Mouse (Mus musculus) hindbrain, embryonic 15.5 days (tissue): ENCODE measurements around the gene Traf2. TPM values are rescaled to one million over a fixed set of nuclear protein-coding genes. Genes with fewer than 3 reads are reported as not detected.

ENCODE experiments used
- ATAC-seq: fragments of 200-750 bp; cut with Nextera tagmentation; 2 replicates; pipeline ENCODE4 v1.8.0; 2017; ENCODE audit warnings: low read depth, moderate number of reproducible peaks, moderate TSS enrichment; ENCODE audit not compliant: low FRiP score
- H3K27ac ChIP-seq: fragments of 300-500 bp; sonication (generic); replicated peaks from 2 replicates; pipeline ENCODE4 v1.5.1; 2015; ENCODE audit warnings: mild to moderate bottlenecking, inconsistent platforms
- H3K27me3 ChIP-seq: fragments of 300-500 bp; sonication (generic); 2 replicates; pipeline ENCODE4 v1.6.1; 2015; ENCODE audit warnings: control low read depth, inconsistent platforms
- H3K36me3 ChIP-seq: fragments of 300-500 bp; sonication (generic); 2 replicates; pipeline ENCODE4 v1.6.1; 2015; ENCODE audit warnings: control low read depth, inconsistent platforms
- H3K4me1 ChIP-seq: fragments of 300-500 bp; sonication (generic); replicated peaks from 2 replicates; pipeline ENCODE4 v1.6.1; 2015; ENCODE audit warnings: control low read depth, inconsistent platforms
- H3K4me2 ChIP-seq: fragments of 300-500 bp; sonication (generic); 2 replicates; pipeline ENCODE4 v1.6.1; 2015; ENCODE audit warnings: moderate library complexity, mild to moderate bottlenecking, inconsistent platforms
- H3K4me3 ChIP-seq: fragments of 300-500 bp; sonication (generic); 2 replicates; pipeline ENCODE4 v1.5.1; 2015; ENCODE audit warnings: mild to moderate bottlenecking, inconsistent platforms
- H3K9ac ChIP-seq: fragments of 300-500 bp; sonication (generic); 2 replicates; pipeline ENCODE4 v1.6.1; 2015; ENCODE audit warnings: inconsistent platforms
- H3K9me3 ChIP-seq: fragments of 300-500 bp; sonication (generic); 2 replicates; pipeline ENCODE4 v1.6.1; 2016; ENCODE audit warnings: control low read depth, inconsistent platforms
- WGBS: fragments of 180-500 bp; shearing (Covaris S2); methylation state at CpG from one replicate; pipeline ENCODE4 v1.1.7; 2015; 5-methylcytosine and 5-hydroxymethylcytosine counted together
- polyA plus RNA-seq: library from polyadenylated mRNA; unstranded; fragments of >200 nt; fragmentation: Nextera tagmentation; extraction: Ambion mirVana; gene quantifications from 2 replicates; pipeline ENCODE4 v1.2.1, GENCODE M21; 2015

Gene Traf2
- polyA plus RNA-seq, 1 experiment from 2014 or later = 16.5 TPM

DNA sequence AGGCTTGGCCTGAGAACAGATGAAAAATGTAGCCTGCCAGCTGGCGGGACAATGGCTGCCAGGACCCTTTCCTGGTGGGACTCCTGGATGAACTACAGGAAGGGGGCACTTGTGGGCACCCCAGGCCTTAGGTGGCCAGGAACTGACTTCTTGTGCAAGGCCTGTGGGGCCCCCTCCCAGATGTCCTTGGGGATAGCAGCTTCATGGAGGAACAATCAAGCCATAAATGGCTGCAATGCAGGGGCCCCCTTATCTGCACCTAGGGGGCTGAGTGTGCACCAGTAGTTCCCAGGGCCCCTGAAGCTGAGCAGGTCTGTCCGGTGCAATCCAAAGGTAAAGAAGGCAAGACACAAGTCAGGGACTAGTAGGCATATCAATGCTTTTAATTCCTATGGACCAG, 26.3 kb upstream of the Traf2 start:
- H3K27ac ChIP-seq = no peak overlapping the region
- H3K9ac ChIP-seq = no peak overlapping the region
- ATAC-seq = no peak
- peak overlapping the region; percentile 73; the same call in 1 of the 2 replicates for H3K4me2 ChIP-seq
- WGBS = 91% methylated on average over 2 of the region's 2 CpGs
- peaks cover 35% of the 10 kb centered on the region for H3K4me1 ChIP-seq
- H3K9me3 ChIP-seq = no peaks in the 10 kb centered on the region
- H3K27me3 ChIP-seq = peaks cover 22% of the 10 kb centered on the region
- H3K36me3 ChIP-seq = peaks cover 7% of the 10 kb centered on the region; the same call in 1 of the 2 replicates
- H3K4me3 ChIP-seq = no peak overlapping the region

DNA sequence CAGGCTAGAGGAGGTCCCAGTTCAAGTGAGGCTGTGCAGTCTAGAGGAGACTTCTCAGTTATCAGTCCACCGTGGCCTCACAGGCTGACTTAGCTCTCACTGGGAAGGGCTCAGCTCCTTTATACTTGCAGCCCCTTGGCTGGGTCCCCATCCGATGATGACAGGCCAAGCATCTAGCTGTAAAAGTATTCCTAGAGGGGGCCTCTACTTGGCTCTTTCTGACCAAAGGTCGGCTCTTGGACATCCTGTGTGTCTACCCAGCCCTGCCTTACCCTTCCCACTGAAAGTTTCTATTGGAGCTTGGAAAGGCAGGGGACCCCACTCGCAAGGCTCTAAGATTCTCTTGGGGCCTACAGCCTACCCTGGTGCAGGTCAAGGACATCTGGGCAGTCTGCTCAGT, 24.5 kb upstream of the Traf2 start:
- H3K9ac ChIP-seq = no peak overlapping the region
- no peak for ATAC-seq
- whole genome bisulfite sequencing = 93% methylated on average over 4 of the region's 4 CpGs
- peaks cover 24% of the 10 kb centered on the region for H3K4me1 ChIP-seq
- H3K27me3 ChIP-seq = peaks cover 3% of the 10 kb centered on the region
- H3K4me2 ChIP-seq = no peak overlapping the region
- peaks cover 3% of the 10 kb centered on the region; the same call in 1 of the 2 replicates for H3K36me3 ChIP-seq
- no peak overlapping the region for H3K27ac ChIP-seq
- no peaks in the 10 kb centered on the region for H3K9me3 ChIP-seq
- no peak overlapping the region for H3K4me3 ChIP-seq

DNA sequence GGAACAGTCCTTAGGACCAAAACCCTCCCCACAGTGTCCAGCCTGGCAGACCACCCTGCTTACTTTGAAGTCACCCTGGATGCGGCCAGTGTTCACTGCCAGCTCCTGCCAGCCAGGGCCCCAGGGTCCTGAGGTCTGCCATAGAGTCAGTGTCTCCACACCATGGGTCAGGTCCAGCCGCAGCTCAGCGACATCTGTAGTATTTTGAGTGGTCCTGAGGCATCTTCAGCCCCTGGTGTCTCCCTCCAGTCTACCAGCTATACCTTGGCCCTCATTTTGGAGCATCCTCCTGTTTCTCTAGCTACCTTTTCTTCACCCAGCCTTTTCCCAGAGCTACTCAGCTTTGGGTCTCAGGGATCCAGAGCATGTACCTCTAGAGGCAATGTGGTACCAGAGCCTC, 22.6 kb upstream of the Traf2 start:
- 97% methylated on average over 3 of the region's 3 CpGs for WGBS
- ATAC-seq = no peak

DNA sequence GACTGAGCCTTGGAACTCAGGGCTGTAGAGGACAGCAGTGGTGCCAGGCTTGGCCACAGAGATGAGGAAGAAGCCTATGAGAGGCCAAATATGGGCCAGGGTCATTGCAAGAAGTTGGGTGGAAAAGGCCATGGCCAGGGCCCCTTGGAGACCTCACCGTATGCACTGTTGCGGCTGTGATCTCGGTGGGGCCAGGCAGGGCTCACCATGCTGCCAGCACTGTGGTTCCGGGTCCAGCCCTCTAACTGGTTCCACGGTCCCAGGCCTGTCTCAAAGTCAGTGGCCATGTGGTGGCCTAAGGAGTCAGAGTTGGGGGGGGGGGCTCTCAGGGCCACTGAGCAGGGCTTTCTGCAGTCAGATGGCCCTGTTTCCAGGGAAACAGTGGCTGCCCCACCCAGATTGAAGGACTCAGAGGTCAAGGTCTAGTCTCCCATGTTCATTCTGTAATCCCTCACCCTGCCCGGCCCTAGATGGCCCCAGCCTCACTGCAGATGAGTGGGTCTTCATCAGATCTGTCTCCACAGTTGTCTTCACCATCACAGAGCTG, 21.8 kb upstream of the Traf2 start:
- no peak for ATAC-seq
- H3K9ac ChIP-seq = no peak overlapping the region
- H3K4me3 ChIP-seq = no peak overlapping the region
- H3K4me2 ChIP-seq = no peak overlapping the region
- H3K27ac ChIP-seq = no peak overlapping the region
- H3K4me1 ChIP-seq = peaks cover 9% of the 10 kb centered on the region
- H3K9me3 ChIP-seq = no peaks in the 10 kb centered on the region
- peaks cover 7% of the 10 kb centered on the region for H3K36me3 ChIP-seq
- no peaks in the 10 kb centered on the region for H3K27me3 ChIP-seq
- 89% methylated on average over 6 of the region's 6 CpGs for WGBS

More for the DNA sequence above, 22.6 kb upstream of the Traf2 start:
- Histone ChIP-seq H3K9ac (no peak overlapping the region), H3K4me3 (no peak overlapping the region), H3K36me3 (peaks cover 3% of the 10 kb centered on the region), H3K27me3 (no peaks in the 10 kb centered on the region), H3K9me3 (no peaks in the 10 kb centered on the region), H3K4me1 (peaks cover 16% of the 10 kb centered on the region), H3K27ac (no peak overlapping the region), H3K4me2 (no peak overlapping the region)

DNA sequence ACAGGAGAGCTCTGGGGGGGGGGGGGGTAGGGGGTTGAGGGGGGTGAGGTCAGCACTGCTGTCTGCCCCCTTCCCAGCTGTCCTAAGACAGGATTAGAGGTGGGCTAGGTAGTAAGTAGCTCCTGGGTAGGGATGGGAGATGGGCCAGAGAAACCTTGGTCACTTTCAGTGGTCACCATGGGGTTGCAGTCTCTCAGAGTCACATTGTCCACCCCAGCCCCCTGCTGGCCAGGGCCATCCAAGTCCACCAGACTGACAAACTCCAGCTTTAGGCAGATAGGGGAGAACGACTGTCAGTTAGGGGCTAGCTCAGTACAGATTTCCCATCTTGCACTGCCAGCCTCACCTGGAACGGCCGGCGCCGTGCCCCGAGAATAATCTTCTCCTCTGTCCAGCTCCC, 19.8 kb upstream of the Traf2 start:
- Histone ChIP-seq H3K27me3 (no peaks in the 10 kb centered on the region), H3K4me1 (no peaks in the 10 kb centered on the region), H3K9me3 (no peaks in the 10 kb centered on the region), H3K4me3 (no peak overlapping the region), H3K9ac (no peak overlapping the region), H3K36me3 (peaks cover 27% of the 10 kb centered on the region), H3K4me2 (no peak overlapping the region), H3K27ac (no peak overlapping the region)
- 87% methylated on average over 6 of the region's 6 CpGs for WGBS
- ATAC-seq = no peak

DNA sequence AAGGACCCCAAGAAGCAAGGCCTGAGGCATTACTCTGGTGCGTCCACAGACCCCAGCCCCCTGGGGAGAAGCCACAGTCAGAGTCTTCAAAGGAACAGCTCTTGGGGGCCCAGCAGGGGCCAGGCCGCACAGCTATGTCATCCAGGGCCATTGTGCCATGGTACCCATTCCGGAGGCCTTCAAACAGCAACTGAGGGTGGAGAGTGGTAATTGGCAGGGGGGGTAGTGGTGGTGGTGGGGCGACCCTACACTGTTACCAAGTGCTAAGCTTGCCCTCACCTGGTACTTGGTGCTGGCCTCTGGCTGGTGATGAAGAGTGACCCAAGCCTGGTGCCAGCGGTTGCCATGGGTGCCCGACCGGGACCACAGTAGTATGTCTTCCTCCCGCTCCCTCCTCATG, 19.0 kb upstream of the Traf2 start:
- Histone ChIP-seq H3K27ac (no peak overlapping the region), H3K27me3 (no peaks in the 10 kb centered on the region), H3K9ac (no peak overlapping the region), H3K4me1 (no peaks in the 10 kb centered on the region), H3K4me2 (no peak overlapping the region), H3K4me3 (no peak overlapping the region), H3K36me3 (peaks cover 35% of the 10 kb centered on the region), H3K9me3 (no peaks in the 10 kb centered on the region)
- ATAC-seq = peak; percentile 23; the same call in 1 of the 2 replicates
- 84% methylated on average over 8 of the region's 8 CpGs for WGBS

DNA sequence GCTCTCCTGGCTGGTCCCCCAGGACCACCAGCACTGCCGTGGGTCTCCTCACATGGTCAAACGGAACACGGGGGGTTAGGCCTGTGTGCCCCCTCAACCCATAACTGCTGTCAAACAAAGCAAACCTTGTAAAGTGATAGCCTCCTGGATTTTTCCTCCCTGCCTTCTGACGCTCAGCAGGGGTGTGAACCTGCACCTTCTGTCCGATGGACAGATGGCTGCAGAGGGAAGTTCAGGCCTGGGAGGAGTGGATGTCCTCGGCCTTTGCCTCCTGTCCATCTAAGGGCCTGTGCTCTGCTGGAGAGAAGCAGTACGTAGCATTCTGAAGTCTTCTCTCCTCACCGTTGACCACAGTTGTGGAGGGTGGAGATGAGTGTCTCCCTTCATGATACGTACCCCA, 15.2 kb upstream of the Traf2 start:
- H3K36me3 ChIP-seq = peaks cover 42% of the 10 kb centered on the region
- H3K4me2 ChIP-seq = no peak overlapping the region
- WGBS = 83% methylated on average over 9 of the region's 9 CpGs
- H3K27ac ChIP-seq = no peak overlapping the region
- H3K9me3 ChIP-seq = no peaks in the 10 kb centered on the region
- H3K27me3 ChIP-seq = no peaks in the 10 kb centered on the region
- no peak for ATAC-seq
- peaks cover 23% of the 10 kb centered on the region for H3K4me1 ChIP-seq
- H3K9ac ChIP-seq = no peak overlapping the region
- H3K4me3 ChIP-seq = no peak overlapping the region

DNA sequence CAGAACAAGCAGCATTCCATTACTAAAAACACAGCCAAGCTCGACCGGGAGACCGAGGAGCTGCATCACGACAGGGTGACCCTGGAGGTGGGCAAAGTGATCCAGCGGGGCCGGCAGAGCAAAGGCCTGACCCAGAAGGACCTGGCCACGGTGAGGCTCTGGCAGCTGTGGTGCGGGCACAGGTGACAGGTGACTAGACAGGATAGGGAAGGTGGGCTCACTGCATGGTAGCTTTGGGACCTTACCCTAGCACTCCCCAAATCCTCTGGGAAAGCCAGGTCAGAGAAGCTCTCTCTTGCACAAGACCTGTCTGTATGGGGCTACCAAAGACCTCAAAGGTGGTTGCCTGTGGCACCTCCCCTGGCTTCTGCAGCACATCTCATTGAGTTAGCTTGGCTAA, 13.8 kb upstream of the Traf2 start:
- WGBS = 94% methylated on average over 8 of the region's 8 CpGs

DNA sequence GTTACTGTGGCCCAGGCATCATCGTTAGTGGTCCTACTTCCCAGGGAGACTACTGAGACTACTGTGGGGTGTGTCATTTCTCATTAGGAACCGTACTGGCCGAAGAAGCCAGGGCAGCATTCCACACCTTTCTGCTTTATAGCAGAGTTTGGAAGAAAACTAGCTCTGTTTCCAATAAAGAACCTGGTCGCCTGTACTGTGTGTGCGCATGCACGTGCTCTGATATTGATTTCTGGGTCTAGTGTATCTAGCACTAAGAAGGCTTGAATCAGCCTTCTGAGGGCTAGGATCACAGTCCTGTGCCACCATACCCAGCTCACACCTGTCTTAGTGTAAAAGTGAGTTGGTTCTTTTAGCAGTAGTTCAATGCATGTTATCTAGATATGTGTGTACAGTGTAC, 12.0 kb upstream of the Traf2 start:
- no peaks in the 10 kb centered on the region for H3K27me3 ChIP-seq
- H3K27ac ChIP-seq = no peak overlapping the region
- ATAC-seq = no peak
- WGBS = 73% methylated on average over 6 of the region's 6 CpGs
- peaks cover 40% of the 10 kb centered on the region for H3K36me3 ChIP-seq
- H3K9ac ChIP-seq = peak overlapping the region; percentile 92; the same call in 1 of the 2 replicates
- H3K9me3 ChIP-seq = no peaks in the 10 kb centered on the region
- H3K4me1 ChIP-seq = peaks cover 30% of the 10 kb centered on the region
- peak overlapping the region; percentile 88 for H3K4me2 ChIP-seq
- peak overlapping the region; percentile 84 for H3K4me3 ChIP-seq

More for the DNA sequence above, 13.8 kb upstream of the Traf2 start:
- Histone ChIP-seq H3K27me3 (no peaks in the 10 kb centered on the region), H3K4me2 (no peak overlapping the region), H3K36me3 (peaks cover 42% of the 10 kb centered on the region), H3K27ac (no peak overlapping the region), H3K9ac (no peak overlapping the region), H3K4me3 (no peak overlapping the region), H3K9me3 (no peaks in the 10 kb centered on the region), H3K4me1 (peaks cover 30% of the 10 kb centered on the region)
- no peak for ATAC-seq

DNA sequence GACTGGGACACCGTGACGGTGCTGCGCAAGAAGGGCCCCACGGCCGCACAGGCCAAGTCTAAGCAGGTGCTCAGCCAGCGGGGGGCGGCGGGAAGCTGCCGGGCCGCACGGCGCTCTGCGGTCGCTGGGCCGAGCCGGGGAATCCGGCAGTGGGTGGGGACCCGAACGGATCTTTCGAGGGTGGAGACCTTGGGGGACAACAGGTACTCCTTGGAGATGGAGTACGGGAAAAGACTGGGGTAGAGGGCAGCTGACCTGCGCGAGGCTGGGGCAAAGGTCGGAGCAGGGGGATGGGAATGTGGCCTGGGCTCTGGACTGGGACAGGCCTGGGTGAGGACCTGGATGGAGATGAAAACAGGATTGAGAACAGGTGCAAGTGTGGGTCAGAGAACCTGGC, 11.2 kb upstream of the Traf2 start:
- peak; percentile 35; the same call in 1 of the 2 replicates for ATAC-seq
- peak overlapping the region; percentile 79 for H3K27ac ChIP-seq
- H3K4me1 ChIP-seq = peaks cover 30% of the 10 kb centered on the region
- H3K4me2 ChIP-seq = peak overlapping the region; percentile 88
- H3K4me3 ChIP-seq = peak overlapping the region; percentile 84
- peak overlapping the region; percentile 92 for H3K9ac ChIP-seq
- peaks cover 32% of the 10 kb centered on the region for H3K36me3 ChIP-seq
- WGBS = 0% methylated on average over 24 of the region's 24 CpGs
- H3K9me3 ChIP-seq = no peaks in the 10 kb centered on the region
- H3K27me3 ChIP-seq = no peaks in the 10 kb centered on the region

DNA sequence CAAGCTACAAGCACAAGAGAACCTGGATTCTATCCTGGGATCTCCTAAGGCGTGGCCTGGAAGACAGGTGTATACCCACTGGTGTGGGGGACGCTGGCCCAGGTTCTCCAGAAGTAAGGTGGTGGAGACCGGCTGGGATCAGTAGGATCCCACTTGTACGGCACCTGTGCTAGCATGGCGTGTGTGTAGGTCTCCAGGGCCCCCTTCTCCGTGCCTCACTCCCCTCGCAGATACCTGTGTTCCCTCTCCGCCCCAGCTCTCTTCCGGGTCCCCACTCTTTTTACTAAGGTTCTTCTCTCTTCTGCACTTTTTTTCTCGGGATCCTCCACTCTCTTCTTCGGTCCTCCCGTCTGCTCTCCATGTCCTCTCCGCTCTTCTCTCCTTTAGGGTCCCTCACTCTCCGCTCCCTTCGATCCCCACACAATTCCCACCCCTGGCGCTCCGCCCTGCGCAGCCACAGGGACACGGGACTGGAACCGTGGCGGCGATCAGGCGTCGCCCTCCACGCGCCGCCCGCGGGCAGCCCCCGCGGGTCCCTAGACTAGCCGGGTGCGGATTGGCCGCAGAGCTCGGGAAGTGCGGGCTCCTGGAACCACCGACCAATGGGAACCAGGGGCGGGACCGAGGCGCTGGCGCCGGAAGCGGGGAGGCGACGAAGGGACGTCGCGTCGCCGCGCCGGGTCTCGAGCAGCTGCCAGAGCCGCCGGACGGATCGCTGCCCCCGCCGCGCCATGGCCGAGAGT, 10.7 kb upstream of the Traf2 start, which contains the start of gene Edf1:
Edf1 (plus strand) TSS at position 627 of the 743 bp plus-strand sequence.
- Histone ChIP-seq H3K4me2 (peak within 1 kb of the TSS; percentile 88), H3K4me3 (peak within 1 kb of the TSS; percentile 84), H3K9me3 (no peaks in the 10 kb centered on the region), H3K36me3 (peaks cover 26% of the 10 kb centered on the region), H3K27ac (peak within 1 kb of the TSS; percentile 79), H3K27me3 (no peaks in the 10 kb centered on the region), H3K9ac (peak within 1 kb of the TSS; percentile 92), H3K4me1 (peaks cover 30% of the 10 kb centered on the region)
- ATAC-seq = peak; percentile 98
- WGBS = under 1% methylated on average over 61 of the region's 61 CpGs

DNA sequence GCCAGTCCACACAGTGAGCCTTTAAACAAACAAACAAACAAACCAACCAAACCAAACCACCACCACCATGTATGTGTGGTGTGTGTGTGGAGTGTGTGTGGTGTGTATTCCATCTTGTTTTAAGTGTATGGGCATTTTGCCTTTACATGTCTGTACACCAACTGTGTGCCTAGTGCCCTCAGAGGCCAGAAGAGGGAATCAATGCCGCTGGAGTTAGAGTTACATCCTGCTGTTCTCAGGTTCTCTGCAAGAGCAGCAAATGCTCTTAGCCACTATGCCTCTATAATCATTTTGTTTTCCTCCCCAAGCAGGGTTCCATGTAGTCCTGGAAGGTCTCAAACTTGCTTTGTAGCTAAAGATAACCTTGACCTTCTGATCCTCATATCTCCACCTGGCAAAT, 9.6 kb upstream of the Traf2 start:
- Histone ChIP-seq H3K27ac (no peak overlapping the region), H3K4me1 (peaks cover 30% of the 10 kb centered on the region), H3K9me3 (no peaks in the 10 kb centered on the region), H3K9ac (no peak overlapping the region), H3K36me3 (peaks cover 15% of the 10 kb centered on the region), H3K4me3 (no peak overlapping the region), H3K4me2 (no peak overlapping the region), H3K27me3 (no peaks in the 10 kb centered on the region)
- ATAC-seq = no peak
- 38% methylated on average over 1 of the region's 1 CpGs for WGBS
